Mouse (Mus musculus): ENCODE data around the gene Pitpnc1.

GRCm38 (mm10) chr11:107394245-107394644 lies 76.3 kb downstream of the Pitpnc1 start:
- no peak for TF ChIP-seq TCF12 (IDR thresholded peaks at IDR 0.05; ENCODE audit: low read depth, low read length)
- TF ChIP-seq EP300 (IDR thresholded peaks at IDR 0.05; ENCODE audit: low read length) = no peak
- TF ChIP-seq CTCF (conservative IDR thresholded peaks at IDR 0.05 in 1 of 2, IDR thresholded peaks at IDR 0.05 in 1 of 2; ENCODE audit: low read depth in 2 of 2, low read length in 2 of 2) = no peak
- no peak for TF ChIP-seq ZMIZ1 (IDR thresholded peaks at IDR 0.05; ENCODE audit: low read depth, low read length)
